Mouse (Mus musculus) midbrain, postnatal 0 days (tissue): ENCODE data around the gene Gm9944. TPM values are rescaled to one million over a fixed set of nuclear protein-coding genes. Genes with fewer than 3 reads are reported as not detected.

Source experiments
- ATAC-seq: fragments of 200-750 bp; cut with Nextera tagmentation; 2 replicates; pipeline ENCODE4 v1.8.0; 2017; ENCODE audit warnings: moderate number of reproducible peaks, mild to moderate bottlenecking, moderate TSS enrichment, moderate library complexity; ENCODE audit not compliant: low FRiP score
- DNase-seq: peaks from one replicate; pipeline ENCODE4 v3.0.0-alpha.2; 2015; ENCODE audit warnings: low spot score
- H3K27ac ChIP-seq: fragments of 300-500 bp; sonication (generic); 2 replicates; pipeline ENCODE4 v1.5.1; 2014; ENCODE audit warnings: low read depth, mild to moderate bottlenecking, low read length, mixed read lengths
- H3K27me3 ChIP-seq: fragments of 300-500 bp; sonication (generic); 2 replicates; pipeline ENCODE4 v1.6.1; 2014; ENCODE audit warnings: low read length, control low read depth, mixed read lengths; ENCODE audit not compliant: insufficient read depth
- H3K36me3 ChIP-seq: fragments of 300-500 bp; sonication (generic); 2 replicates; pipeline ENCODE4 v1.6.1; 2014; ENCODE audit warnings: low read length, control low read depth, mixed read lengths; ENCODE audit not compliant: insufficient read depth
- H3K4me1 ChIP-seq: fragments of 300-500 bp; sonication (generic); 2 replicates; pipeline ENCODE4 v1.6.1; 2014; ENCODE audit warnings: mild to moderate bottlenecking, control low read depth, antibody characterized with exemption, low read length, mixed read lengths; ENCODE audit not compliant: insufficient read depth
- H3K4me2 ChIP-seq: fragments of 300-500 bp; sonication (generic); 2 replicates; pipeline ENCODE4 v1.6.1; 2014; ENCODE audit warnings: low read depth, mild to moderate bottlenecking, low read length, mixed read lengths; ENCODE audit not compliant: poor library complexity, severe bottlenecking
- H3K4me3 ChIP-seq: fragments of 300-500 bp; sonication (generic); 2 replicates; pipeline ENCODE4 v1.5.1; 2014; ENCODE audit warnings: low read depth, mild to moderate bottlenecking, low read length, moderate library complexity
- H3K9ac ChIP-seq: fragments of 300-500 bp; sonication (generic); replicated peaks from 2 replicates; pipeline ENCODE4 v1.6.1; 2014; ENCODE audit warnings: mild to moderate bottlenecking, low read length, moderate library complexity, mixed read lengths; ENCODE audit not compliant: poor library complexity, severe bottlenecking
- H3K9me3 ChIP-seq: fragments of 300-500 bp; sonication (generic); 2 replicates; pipeline ENCODE4 v1.6.1; 2016; ENCODE audit warnings: low read length, control low read depth
- CTCF ChIP-seq: IDR thresholded peaks from 2 replicates; pipeline ENCODE4 v1.5.1; 2016; ENCODE audit warnings: antibody characterized with exemption, mild to moderate bottlenecking
- WGBS: fragments of 180-500 bp; shearing (Covaris S2); extraction: QIAGEN DNeasy Blood & Tissue Kit; methylation state at CpG from one replicate; pipeline ENCODE4 v1.1.7; 2014; 5-methylcytosine and 5-hydroxymethylcytosine counted together
- polyA plus RNA-seq: library from polyadenylated mRNA; unstranded; fragments of >200 nt; fragmentation: Nextera tagmentation; extraction: Ambion mirVana; gene quantifications from 2 replicates; pipeline ENCODE4 v1.2.1, GENCODE M21; 2015
- total RNA-seq: library from RNA; depleted of rRNA; stranded (reverse); fragments of >200 nt; gene quantifications from 2 replicates; pipeline ENCODE4 v1.2.3, GENCODE M21; 2014; rRNA removed

Gm9944 gene
- total RNA-seq = not detected in 2 replicates
- polyA plus RNA-seq = not detected in 2 replicates

- WGBS = 63% methylated on average over 2 of the region's 2 CpGs
- no peak within 1 kb of the TSS for H3K4me2 ChIP-seq
- no peak for ATAC-seq
- H3K9me3 ChIP-seq = peaks cover 61% of the 10 kb centered on the region
- TF ChIP-seq CTCF = no peak
- H3K27me3 ChIP-seq = no peaks in the 10 kb centered on the region
- DNase-seq = no peak
- no peaks in the 10 kb centered on the region for H3K4me1 ChIP-seq
- H3K9ac ChIP-seq = no peak within 1 kb of the TSS
- no peak within 1 kb of the TSS for H3K4me3 ChIP-seq
- no peaks in the 10 kb centered on the region for H3K36me3 ChIP-seq
- H3K27ac ChIP-seq = no peak within 1 kb of the TSS
Measured at GRCm38 (mm10) chr4:144453217-144453616, at the start of gene Gm9944. TSS of gene Gm9944 (minus strand) at chr4:144453317.

- Histone ChIP-seq H3K27ac (no peak overlapping the region), H3K9ac (no peak overlapping the region), H3K27me3 (no peaks in the 10 kb centered on the region), H3K9me3 (peaks cover 36% of the 10 kb centered on the region), H3K4me2 (no peak overlapping the region), H3K4me1 (no peaks in the 10 kb centered on the region), H3K4me3 (no peak overlapping the region), H3K36me3 (no peaks in the 10 kb centered on the region)
- no peak for DNase-seq
- no peak for ATAC-seq
- TF ChIP-seq CTCF = no peak
Measured at GRCm38 (mm10) chr4:144493331-144493730, 40.2 kb upstream of the Gm9944 start.

- no peak for TF ChIP-seq CTCF
- peaks cover 43% of the 10 kb centered on the region for H3K9me3 ChIP-seq
- H3K4me2 ChIP-seq = no peak overlapping the region
- no peaks in the 10 kb centered on the region for H3K36me3 ChIP-seq
- DNase-seq = no peak
- H3K9ac ChIP-seq = no peak overlapping the region
- H3K4me1 ChIP-seq = no peaks in the 10 kb centered on the region
- H3K27me3 ChIP-seq = no peaks in the 10 kb centered on the region
- no peak for ATAC-seq
- 75% methylated on average over 1 of the region's 1 CpGs for WGBS
- no peak overlapping the region for H3K4me3 ChIP-seq
- H3K27ac ChIP-seq = no peak overlapping the region
Measured at GRCm38 (mm10) chr4:144468091-144468490, 15.0 kb upstream of the Gm9944 start.

DNA sequence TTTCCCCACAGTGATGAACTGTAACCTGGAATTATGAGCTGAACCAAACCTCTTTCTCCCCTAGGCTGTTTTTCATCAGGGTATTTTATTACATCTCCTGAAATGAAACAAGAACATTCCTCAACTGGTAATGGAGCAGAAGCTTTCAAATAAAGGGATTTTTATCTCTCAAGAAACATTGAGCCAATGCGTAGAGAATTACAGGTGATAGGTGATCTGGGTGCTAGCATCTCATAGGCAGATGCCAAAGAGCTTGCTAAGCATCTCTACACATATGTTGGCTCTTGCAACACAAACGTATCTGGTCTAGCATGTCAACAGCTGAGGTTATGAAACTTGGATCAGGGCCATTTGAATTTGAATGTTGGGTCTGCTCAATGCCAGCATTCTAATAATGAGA lies 12.1 kb upstream of the Gm9944 start:
- no peak overlapping the region for H3K4me2 ChIP-seq
- WGBS = 75% methylated on average over 2 of the region's 2 CpGs
- DNase-seq = no peak
- no peak for ATAC-seq
- H3K27me3 ChIP-seq = no peaks in the 10 kb centered on the region
- H3K36me3 ChIP-seq = no peaks in the 10 kb centered on the region
- TF ChIP-seq CTCF = no peak
- no peak overlapping the region for H3K4me3 ChIP-seq
- H3K9me3 ChIP-seq = peaks cover 46% of the 10 kb centered on the region
- H3K4me1 ChIP-seq = no peaks in the 10 kb centered on the region
- no peak overlapping the region for H3K9ac ChIP-seq
- no peak overlapping the region for H3K27ac ChIP-seq

- ATAC-seq = no peak
- Histone ChIP-seq H3K36me3 (no peaks in the 10 kb centered on the region), H3K4me2 (no peak within 1 kb of the TSS), H3K4me1 (no peaks in the 10 kb centered on the region), H3K27ac (no peak within 1 kb of the TSS), H3K4me3 (no peak within 1 kb of the TSS), H3K27me3 (no peaks in the 10 kb centered on the region), H3K9me3 (peaks cover 55% of the 10 kb centered on the region), H3K9ac (no peak within 1 kb of the TSS)
- no peak for TF ChIP-seq CTCF
- 73% methylated on average over 3 of the region's 3 CpGs for WGBS
- DNase-seq = no peak
Measured at GRCm38 (mm10) chr4:144463656-144464055, 10.5 kb upstream of the Gm9944 start, which contains the start of gene Aadacl3. TSS of gene Aadacl3 (minus strand) at chr4:144463756.

GRCm38 (mm10) chr4:144448546-144448945 lies 4.6 kb downstream of the Gm9944 start:
- DNase-seq (no peak), ATAC-seq (no peak)
- no peak overlapping the region for H3K27ac ChIP-seq
- no peak overlapping the region for H3K9ac ChIP-seq
- H3K4me1 ChIP-seq = no peaks in the 10 kb centered on the region
- peaks cover 35% of the 10 kb centered on the region for H3K9me3 ChIP-seq
- WGBS = 80% methylated on average over 2 of the region's 2 CpGs
- no peak overlapping the region for H3K4me3 ChIP-seq
- H3K4me2 ChIP-seq = no peak overlapping the region
- no peaks in the 10 kb centered on the region for H3K36me3 ChIP-seq
- no peaks in the 10 kb centered on the region for H3K27me3 ChIP-seq
- no peak for TF ChIP-seq CTCF
